Mouse (Mus musculus): ENCODE data around the gene Col6a3.

Gene Col6a3

DNA sequence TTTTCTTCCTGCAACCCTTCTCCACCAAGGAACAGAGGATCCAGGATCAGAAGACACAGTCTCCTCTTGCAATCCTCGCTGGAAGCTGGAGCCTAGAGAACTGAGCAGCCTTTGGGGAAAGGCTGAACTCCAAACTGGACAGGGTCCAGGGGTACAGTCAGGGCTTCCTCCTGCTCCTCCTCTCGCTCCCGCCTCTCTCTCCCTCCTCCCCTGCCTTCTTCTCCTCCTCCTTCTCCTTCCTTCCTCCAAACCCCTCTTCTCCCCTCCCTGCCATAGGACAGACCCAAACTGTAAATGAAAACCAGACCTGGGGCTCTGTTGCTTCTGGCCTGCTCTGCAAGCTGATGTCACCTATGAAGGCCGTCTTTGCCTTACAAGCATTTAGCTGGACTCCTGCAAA, at the start of gene Col6a3:
Col6a3 (minus strand) TSS at position 136 of the 400 bp plus-strand sequence.
- no peak for DNase-seq (ENCODE audit: low read depth in 1 of 2, low spot score in 2 of 2)

DNA sequence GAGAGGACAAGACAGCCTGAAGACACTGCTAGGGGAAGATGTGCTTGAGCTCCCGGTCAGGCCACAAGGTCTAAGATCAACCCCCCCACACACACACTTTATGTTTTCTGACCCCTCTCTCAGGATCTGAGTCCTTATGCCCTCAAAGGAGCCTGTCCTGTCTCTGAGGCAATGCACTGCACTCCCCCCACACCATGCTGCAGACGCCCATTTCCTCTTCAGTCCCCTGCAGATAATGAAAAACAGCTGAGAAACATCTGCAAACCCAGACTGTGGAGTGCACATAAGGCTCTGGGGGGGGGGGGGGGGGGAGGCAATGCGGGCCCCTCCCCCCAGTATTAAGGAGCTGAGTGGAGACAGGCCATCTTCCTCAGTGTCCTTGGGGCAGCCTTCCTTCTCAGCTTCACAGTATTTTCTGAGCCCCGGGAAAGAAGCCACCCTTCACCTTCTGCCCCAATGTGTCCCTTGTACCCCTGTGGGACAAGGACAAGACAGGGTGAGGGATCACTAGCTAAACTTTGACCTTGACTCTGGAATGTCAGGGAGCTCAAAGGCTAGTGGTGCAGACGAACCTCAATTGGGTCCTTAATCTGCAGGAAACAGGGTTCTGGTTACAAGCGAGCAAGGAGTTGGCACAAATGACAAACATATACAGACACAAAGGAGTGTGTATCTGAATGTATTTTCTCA, 42.1 kb upstream of the Col6a3 start:
- DNase-seq (ENCODE audit: low read depth in 1 of 2, low spot score in 2 of 2): no peak

DNA sequence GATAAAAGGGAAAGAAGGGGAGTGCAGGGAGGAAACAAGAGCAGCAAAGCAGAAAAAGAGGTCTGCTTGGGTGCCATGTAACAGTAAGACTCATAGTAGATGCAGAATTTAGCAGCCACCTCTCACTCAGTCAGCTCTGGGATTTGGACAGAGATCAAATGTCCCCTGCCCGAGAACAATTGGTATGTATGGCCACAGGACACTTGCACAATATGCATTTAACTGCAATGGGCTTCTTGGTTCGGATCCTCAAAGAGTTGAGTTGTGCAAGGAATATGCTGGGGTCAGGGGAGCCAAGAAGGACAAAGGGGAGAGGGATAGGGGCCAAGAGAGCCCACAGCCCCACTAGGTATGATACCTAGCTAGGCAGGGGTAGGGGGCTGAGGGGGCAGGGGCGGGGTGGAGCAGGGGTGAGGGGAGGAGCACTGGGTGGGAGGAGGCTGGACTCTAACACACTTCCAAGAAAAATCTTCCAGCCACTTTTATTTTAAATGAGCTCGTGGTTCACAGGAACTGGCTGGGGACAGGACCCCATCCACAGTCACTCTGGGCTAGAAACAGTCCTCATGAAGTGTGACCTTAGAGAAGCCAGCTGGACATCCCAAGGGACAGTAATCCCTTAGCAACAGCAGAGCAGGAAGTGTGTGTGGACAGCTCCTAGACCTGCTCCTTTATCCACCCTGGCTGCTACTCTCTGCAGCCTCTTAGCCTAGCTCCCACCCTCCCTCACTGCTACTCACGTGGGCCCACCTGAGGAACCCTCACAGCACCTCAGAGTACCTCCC, 32.9 kb upstream of the Col6a3 start:
- DNase-seq (ENCODE audit: low read depth in 1 of 2, low spot score in 2 of 2): no peak

DNA sequence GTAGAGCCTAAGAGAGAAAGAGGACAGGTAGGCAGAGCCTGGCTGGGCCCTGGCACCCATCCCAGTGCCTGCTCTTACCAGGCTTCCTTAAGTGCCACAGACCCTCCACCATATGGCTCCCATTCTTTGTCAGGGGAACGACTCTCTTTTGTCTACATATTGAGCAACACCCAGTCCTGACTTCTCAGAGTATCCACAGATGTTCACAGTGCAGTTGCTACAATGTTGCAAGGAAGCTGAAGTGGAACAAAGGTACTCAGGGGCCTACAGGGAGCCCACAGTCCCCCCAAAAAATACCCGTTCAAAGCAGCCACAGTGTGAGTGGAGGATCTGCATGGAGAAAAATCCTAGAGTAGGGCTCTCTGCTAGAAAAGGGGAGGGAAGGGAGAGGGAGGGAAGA, 32.2 kb upstream of the Col6a3 start:
- DNase-seq (ENCODE audit: low read depth in 1 of 2, low spot score in 2 of 2): no peak

DNA sequence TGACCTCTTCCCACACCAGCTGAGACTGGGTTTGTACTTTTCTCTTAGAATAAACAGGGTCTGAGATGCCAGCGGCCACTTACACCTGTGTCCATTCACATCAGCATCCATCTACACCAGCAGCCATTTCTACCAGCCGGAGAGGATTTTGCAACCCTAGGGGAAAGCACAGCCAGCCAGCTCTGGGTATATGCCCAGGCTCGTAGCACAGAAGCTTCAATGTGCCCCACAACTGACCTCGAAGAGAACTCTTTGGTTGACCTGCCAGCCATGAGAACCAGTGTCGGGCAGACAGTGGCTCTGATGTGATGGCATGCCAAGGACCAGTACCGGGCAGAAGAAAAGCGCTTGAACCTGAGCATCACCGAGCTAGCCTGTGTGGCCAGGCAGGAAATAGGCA, 31.6 kb upstream of the Col6a3 start:
- DNase-seq (ENCODE audit: low read depth in 1 of 2, low spot score in 2 of 2): no peak

DNA sequence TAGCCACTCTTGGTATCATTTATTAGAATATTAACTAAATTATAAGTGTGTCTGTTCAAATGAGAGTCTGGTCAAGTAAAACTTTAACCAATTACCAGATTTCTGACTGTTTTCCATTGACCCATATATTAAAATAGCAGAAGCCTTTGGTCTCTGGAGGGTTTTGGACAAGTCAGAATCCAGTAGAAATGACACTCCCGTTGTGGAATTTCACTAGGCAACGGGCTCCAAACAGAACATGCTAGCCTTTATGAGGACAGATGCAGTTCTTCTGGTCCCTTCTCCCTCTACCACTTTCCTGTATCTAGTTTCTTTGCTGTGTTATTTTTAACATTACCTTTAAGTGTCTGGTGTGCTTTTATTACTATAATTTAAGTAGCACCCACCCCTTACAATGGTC, 26.8 kb upstream of the Col6a3 start:
- no peak for DNase-seq (ENCODE audit: low read depth in 1 of 2, low spot score in 2 of 2)

DNA sequence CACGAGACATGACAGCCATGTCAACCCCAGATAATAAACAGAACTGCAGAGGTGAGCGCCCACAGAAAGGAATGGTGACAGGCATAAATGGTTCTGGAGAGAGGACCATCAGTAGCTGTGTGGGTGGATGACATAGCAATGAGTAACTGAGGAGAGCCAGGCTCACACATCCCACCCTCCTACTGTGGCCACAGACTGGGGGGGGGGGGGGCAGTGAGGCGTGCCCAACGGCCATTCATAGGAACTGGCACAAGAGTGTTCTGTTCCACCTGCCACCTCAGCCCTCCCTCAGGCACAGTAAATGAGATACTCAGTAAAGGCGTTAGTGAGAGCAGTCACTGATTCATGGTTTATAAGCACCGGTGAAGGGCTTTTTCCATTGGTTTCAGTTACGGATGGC, 23.0 kb upstream of the Col6a3 start:
- DNase-seq (ENCODE audit: low read depth in 1 of 2, low spot score in 2 of 2): no peak

DNA sequence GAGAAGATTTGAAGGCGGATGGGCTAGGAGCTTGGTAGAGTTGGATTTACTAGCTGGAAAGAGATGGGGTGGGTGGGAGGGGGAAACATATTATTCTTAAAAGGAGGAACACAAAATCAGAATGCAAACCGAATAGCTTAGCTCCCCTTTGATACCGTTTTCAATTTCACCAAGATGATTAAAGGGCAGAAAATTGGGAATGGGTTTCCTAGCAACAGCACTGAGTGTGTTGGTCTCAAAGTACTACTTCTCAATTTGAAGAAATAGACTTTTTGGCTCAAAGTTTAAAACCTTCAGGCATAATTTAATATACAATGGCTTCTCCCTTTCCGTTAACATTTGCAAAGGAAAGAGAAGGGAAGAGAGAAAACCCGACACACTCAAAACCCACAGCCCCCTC, 12.1 kb upstream of the Col6a3 start:
- no peak for DNase-seq (ENCODE audit: low read depth in 1 of 2, low spot score in 2 of 2)

DNA sequence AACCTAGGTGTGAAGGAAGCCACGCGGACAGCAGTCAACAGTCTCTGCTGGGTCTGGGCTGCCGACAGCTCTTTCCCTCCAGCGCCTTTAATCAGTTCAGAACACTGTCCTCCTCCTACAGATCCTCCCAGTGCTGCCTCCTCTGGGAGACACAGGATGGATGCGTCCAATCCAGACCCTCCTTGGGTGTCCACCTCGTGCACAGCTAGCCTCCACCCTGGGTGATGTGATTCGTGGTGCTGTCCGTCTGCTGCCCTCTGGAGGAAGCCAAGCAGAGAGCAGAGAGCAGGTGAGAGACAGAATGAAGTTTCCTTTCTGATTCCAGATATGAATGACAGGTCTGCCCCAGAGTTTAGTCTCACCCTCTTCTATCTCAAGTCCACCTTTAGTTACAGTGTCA, 6.1 kb upstream of the Col6a3 start:
- DNase-seq (ENCODE audit: low read depth in 1 of 2, low spot score in 2 of 2): no peak

DNA sequence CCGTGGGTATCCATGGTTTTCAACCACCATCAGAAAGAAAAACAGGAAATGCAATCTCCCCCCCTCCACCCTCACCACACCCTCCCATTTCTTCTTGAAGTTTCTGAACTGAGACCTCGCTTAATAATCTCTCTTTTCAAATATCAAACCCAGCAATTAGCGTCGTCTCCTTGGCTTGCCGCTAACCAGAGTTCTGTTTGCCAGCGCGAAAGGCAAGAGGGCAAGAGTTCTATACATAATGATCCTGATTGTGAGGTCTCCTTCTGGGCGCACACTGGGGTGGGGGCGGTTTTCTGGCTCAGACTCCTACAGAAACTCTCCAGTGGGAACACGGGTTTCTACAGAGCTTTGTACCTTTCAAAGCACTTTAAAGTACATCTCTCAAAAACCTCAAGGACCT, 1.4 kb upstream of the Col6a3 start:
- DNase-seq (ENCODE audit: low read depth in 1 of 2, low spot score in 2 of 2): no peak

DNA sequence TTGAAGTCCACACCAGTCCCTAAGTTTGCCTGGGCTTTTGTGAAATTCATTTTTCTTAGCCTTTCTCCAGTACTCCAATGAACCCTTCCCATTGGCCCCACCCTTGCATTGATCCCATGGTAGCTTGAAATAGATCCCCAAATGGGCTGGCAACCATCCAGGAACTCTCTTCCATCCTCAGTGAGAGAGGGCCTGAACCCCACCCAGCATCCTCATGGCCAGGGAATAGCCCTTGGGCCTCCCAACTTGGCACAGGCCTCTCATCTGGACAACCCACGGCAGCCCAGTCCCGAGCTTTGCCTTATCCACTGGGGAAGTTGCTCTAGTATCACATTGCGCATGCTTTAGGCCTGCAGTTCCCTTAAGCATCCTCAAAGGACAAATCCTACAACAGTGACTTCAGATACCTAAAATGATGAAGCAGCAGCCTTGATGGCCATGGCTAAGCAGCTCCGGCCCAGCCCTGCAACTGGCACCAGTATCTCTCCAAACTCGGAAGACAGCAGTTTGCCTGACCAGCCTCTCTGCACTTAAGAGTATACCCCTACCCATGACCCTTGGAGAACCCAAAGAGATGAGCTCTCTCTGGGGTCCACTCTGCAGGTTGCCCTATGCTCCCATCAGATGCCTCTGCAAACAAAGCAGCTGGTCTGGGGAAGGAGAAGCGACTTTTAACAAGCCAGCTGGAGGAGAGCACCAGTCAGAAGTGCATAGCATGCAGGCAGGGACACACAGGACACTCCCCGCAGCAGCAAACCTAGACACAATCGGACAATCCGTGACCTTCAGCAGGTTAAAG, 783 bp downstream of the Col6a3 start:
- no peak for DNase-seq (ENCODE audit: low read depth in 1 of 2, low spot score in 2 of 2)

DNA sequence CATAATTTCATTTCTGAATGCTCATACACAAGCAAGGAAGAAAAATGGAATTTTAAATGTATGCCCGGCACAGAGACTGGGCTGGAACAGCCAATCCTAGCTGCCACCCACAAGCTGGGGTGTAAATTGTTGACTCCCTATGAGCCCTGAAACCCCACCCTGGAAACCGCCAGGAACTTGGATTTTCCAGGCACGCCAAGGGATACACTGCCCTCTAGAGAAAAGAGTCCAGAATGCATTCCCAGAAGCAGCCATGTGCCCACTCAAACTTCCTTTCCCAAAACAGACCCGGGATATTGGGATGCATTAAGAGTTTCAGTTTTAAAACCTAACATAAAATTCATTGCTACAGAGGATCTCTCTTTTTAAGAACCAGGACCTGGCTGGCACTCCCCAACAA, 3.5 kb downstream of the Col6a3 start:
- DNase-seq (ENCODE audit: low read depth in 1 of 2, low spot score in 2 of 2): no peak

DNA sequence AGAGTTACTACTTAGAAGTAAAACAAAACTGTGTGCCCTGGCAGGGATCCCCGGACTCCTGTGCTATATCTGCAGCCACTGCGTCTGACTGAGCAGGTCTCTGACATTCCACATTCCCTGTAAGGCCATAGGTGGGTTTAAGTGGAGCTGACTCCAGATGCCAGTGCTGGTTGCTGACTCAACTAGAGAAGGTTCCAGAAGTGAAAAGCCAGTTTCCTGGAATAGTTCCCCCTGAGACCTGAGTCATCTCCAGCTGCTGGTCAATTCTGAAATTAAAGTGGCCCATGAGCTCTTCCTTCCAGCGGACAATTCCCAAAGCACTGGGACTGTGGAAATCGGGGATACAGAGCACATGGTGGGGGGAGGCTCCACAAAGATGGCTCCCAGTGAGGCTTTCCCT, 5.1 kb downstream of the Col6a3 start:
- no peak for DNase-seq (ENCODE audit: low read depth in 1 of 2, low spot score in 2 of 2)

DNA sequence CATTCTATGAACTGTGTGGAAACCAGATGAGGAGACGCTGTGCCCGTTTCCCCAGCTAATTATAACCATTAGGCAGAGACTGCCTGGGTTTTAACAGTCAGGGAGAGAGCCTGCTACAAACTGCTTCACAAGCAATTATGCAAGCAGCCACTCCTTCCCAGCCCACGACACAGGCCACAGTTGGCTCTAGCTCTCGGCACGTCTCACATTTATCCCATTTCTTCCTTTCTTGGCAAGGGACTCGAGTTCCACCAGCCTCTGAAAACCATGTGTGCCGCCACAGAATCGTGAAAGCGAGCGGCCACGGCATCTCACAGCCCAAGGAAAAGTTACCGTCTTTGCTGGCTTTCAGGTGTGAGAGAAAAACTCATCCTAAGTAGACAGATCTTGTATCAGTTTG, 5.5 kb downstream of the Col6a3 start:
- no peak for DNase-seq (ENCODE audit: low read depth in 1 of 2, low spot score in 2 of 2)

DNA sequence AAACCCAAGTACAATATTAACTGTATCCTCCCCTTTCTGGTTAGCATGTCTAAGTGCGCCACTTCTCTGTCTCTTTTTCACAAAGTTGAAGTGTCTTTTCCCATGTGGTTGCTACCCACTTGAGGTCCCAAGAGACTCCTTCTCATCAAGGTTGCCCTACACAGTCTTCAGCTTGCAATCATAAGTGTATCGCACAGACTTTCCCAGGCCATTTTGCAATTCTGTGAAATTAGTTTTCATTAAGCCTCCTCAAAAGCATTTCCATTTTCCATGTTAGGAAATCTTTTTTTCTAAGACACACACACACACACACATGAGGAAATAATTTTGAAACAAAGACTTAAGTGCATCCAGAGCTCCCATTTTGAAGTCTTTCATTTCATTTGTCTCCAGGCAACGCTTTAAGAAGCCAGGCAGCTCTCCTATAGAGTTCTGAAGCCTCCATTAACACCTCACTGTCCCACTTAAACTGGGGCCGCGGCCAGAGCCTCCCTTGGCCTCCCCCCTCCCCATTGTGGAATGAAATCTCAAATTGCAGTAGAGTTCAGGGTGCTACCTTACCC, 7.5 kb downstream of the Col6a3 start:
- no peak for DNase-seq (ENCODE audit: low read depth in 1 of 2, low spot score in 2 of 2)

DNA sequence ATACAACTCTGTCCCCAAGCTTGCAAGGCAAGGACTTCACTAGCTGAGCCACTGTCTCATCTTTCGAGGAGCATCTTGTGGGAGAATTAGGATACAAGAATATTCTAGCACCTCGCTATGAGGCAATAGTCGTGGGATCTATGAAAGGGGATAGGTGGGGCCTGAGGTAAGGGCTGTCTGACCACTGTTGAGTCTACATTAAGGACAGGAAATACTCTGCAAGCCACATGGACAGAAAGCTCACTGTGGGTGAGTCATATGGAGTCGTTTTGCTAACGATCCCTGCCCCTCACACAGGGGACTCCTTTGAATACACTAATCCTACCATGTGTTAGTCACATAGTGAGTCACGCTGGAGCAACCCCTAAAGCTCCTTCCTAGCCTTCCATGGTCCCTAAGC, 9.1 kb downstream of the Col6a3 start:
- no peak for DNase-seq (ENCODE audit: low read depth in 1 of 2, low spot score in 2 of 2)

DNA sequence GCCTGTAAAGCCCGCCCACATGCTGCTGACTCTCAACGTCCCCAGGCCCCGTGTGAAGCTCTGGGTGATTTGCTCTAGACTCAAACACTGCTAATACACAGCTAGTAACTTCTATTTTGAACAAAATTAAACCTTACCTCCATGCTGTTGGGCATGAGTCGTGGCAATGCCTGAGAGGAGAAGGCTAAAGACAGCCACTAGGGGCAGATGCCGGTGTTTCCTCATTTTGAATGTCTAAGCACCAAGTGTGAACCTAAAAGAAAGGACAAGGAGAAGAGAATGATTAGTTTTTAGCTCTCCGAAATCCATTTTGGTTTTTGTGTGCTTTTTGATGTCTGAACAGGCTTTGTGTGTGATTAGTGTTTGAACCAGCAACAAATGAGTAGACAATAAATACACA, 13.8 kb downstream of the Col6a3 start:
- DNase-seq (ENCODE audit: low read depth in 1 of 2, low spot score in 2 of 2): no peak

DNA sequence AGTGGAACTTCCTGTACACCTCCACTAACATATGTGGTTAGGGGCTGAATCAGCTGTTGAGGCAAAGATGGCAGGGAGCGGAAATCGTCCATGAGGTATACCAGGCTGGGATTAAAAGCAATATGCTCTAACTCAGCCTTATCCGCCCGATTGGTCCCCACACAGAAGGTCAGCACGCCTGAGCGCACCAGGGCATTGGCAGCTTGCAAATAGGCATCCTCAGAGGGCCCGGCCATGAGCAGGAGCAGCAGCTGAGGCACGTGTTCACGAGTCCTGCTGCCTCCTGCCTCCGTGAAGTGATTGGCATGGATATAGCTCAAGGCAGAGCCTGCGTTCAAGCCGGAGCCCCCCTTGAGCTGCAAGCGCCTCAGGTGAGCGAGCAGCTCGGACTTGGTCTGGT, 30.5 kb downstream of the Col6a3 start:
- DNase-seq (ENCODE audit: low read depth in 1 of 2, low spot score in 2 of 2): no peak

DNA sequence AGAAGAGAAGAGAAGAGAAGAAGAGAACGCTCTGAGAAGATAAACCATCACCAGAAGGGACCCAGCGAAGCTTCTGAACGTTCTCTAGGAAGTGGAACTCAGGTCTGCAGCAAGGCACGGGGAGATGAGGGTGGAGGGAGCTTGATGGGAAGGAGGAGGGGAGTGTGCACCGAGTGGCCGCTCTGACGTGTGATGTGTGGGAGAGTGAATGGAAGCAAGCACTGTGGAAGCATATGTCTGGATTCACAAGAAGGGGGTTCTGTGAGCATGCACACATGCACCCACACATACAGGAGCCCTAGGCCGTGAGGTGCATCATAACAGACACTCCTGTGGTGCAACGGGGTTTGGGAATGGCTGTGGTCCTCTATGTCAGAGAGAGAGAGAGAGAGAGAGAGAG, 34.8 kb downstream of the Col6a3 start:
- DNase-seq (ENCODE audit: low read depth in 1 of 2, low spot score in 2 of 2): no peak

DNA sequence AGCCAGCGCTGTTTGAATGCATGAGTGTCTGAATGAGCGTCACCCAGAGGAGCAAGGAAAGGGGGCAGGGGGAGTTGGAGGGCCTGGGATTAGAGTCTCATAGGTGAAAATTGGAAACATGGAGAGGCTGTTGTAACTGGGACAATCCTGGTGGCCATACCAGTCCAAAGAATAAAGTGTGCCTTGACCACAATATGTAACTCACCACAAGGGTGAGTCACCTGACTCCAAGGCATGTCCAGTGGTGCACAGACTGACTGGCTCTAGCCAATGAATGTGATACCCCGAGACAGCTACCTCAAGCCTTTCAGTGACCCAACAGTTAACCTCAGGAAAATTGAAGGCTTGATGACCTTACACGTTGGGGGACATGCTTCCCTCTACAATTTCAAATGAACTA, 40.7 kb downstream of the Col6a3 start:
- no peak for DNase-seq (ENCODE audit: low read depth in 1 of 2, low spot score in 2 of 2)

DNA sequence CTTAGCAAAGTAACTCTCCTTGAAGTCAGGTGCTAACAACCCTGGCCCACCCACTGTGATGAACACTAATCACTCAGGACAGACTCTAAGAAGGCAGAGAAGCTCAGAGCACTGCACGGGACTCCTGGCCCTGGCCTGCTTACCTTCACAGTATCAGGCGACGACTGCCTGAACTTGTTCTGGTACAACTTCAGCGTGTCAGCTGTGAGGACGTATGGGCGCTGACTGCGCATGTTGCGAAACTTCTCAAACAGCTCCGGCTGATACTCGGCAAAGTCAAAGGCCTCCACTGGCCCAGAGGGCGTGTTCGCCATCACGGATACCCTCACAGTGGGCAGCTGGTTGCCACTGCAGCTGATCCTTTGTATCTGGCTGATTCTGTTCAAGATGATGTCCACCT, 42.7 kb downstream of the Col6a3 start:
- no peak for DNase-seq (ENCODE audit: low read depth in 1 of 2, low spot score in 2 of 2)

DNA sequence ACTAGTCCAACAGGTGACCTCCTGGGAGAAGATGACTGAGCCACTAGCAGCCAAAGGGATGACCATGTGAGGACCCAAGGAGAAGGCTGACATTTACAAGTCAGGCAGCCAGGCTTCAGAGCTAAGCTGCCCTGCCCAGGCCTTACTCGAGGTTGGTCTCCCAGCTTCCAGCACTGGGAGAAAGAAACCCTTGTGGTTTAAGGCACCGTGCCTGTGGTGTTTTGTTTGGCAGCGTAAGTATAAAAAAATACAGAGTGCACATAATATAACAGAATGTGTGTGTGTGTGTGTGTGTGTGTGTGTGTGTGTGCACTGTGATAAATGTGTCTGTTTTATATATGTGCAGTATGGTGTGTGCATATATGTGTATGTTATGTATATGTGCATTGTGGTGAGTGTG, 43.3 kb downstream of the Col6a3 start:
- no peak for DNase-seq (ENCODE audit: low read depth in 1 of 2, low spot score in 2 of 2)
